Mouse (Mus musculus): ENCODE results near the gene Pola2. TPM values are rescaled to one million over a fixed set of nuclear protein-coding genes. Genes with fewer than 3 reads are reported as not detected.

Gene Pola2
- total and polyA plus RNA-seq, 2 experiments from 2014 or later: 16.7 to 21.6 TPM

- TF ChIP-seq CTCF (IDR thresholded peaks at IDR 0.05): no peak
- ATAC-seq (ENCODE audit: low FRiP score): no peak
- H3K27ac ChIP-seq (ENCODE audit: low read depth, low read length): no peak overlapping the region
Observed at GRCm38 (mm10) chr19:5998180-5998579, 34.2 kb upstream of the Pola2 start.

DNA sequence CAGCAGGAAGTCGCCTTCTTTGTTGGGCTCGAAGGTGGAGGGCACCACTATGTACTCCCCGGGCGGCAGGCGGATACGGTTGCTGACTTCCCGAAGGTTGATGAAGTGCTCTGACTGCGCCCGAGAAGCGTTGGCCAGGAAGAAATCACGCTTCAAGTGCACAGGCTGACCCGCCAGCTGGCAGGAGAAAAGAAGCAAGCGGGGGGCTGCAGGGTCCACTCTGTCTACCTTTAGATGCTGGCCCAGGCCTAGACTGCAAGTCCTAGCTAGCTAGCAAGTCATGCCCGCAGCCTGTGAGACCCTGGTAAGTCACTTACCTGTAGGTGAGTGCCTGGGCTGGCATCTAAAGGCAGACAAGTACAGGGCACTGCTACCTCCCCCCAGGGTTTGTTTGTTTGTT lies 30.7 kb upstream of the Pola2 start:
- ATAC-seq (ENCODE audit: low FRiP score): no peak
- WGBS: 89% methylated on average over 14 of the region's 14 CpGs
- no peak for DNase-seq (ENCODE audit: low spot score)
- no peak for TF ChIP-seq CTCF (IDR thresholded peaks at IDR 0.05)
- no peak overlapping the region for H3K9ac ChIP-seq (replicated peaks; ENCODE audit: low read length, poor library complexity, severe bottlenecking)
- no peaks in the 10 kb centered on the region for H3K36me3 ChIP-seq (ENCODE audit: insufficient read depth, low read length)
- no peak overlapping the region for H3K4me2 ChIP-seq (ENCODE audit: low read depth, low read length, poor library complexity, severe bottlenecking)
- H3K27ac ChIP-seq (ENCODE audit: low read depth, low read length): no peak overlapping the region
- no peaks in the 10 kb centered on the region for H3K27me3 ChIP-seq (ENCODE audit: insufficient read depth, low read length)
- no peak overlapping the region for H3K4me3 ChIP-seq (ENCODE audit: low read depth, low read length)
- no peaks in the 10 kb centered on the region for H3K9me3 ChIP-seq (ENCODE audit: low read length)
- no peaks in the 10 kb centered on the region for H3K4me1 ChIP-seq (ENCODE audit: insufficient read depth, low read length)

More at GRCm38 (mm10) chr19:5998180-5998579, 34.2 kb upstream of the Pola2 start:
- Histone ChIP-seq H3K36me3 (ENCODE audit: insufficient read depth, low read length) (no peaks in the 10 kb centered on the region), H3K4me1 (ENCODE audit: insufficient read depth, low read length) (no peaks in the 10 kb centered on the region), H3K9me3 (ENCODE audit: low read length) (no peaks in the 10 kb centered on the region), H3K27me3 (ENCODE audit: insufficient read depth, low read length) (no peaks in the 10 kb centered on the region), H3K4me3 (ENCODE audit: low read depth, low read length) (no peak overlapping the region), H3K4me2 (ENCODE audit: low read depth, low read length, poor library complexity, severe bottlenecking) (no peak overlapping the region), H3K9ac (replicated peaks; ENCODE audit: low read length, poor library complexity, severe bottlenecking) (no peak overlapping the region)
- DNase-seq (ENCODE audit: low spot score): no peak
- 90% methylated on average over 3 of the region's 3 CpGs for WGBS

GRCm38 (mm10) chr19:5992012-5992411 lies 28.0 kb upstream of the Pola2 start:
- no peak overlapping the region for H3K9ac ChIP-seq (replicated peaks; ENCODE audit: low read length, poor library complexity, severe bottlenecking)
- 83% methylated on average over 7 of the region's 7 CpGs for WGBS
- ATAC-seq (ENCODE audit: low FRiP score): no peak

GRCm38 (mm10) chr19:5991467-5991866 lies 27.5 kb upstream of the Pola2 start:
- TF ChIP-seq CTCF (IDR thresholded peaks at IDR 0.05): no peak
- H3K27me3 ChIP-seq (ENCODE audit: insufficient read depth, low read length): no peaks in the 10 kb centered on the region
- DNase-seq (ENCODE audit: low spot score): no peak

More at GRCm38 (mm10) chr19:5992012-5992411, 28.0 kb upstream of the Pola2 start:
- Histone ChIP-seq H3K27ac (ENCODE audit: low read depth, low read length) (no peak overlapping the region), H3K4me1 (ENCODE audit: insufficient read depth, low read length) (0 out of 2 replicates have a peak, but pooled peaks cover 3% of the 10 kb centered on the region), H3K27me3 (ENCODE audit: insufficient read depth, low read length) (no peaks in the 10 kb centered on the region), H3K36me3 (ENCODE audit: insufficient read depth, low read length) (no peaks in the 10 kb centered on the region), H3K4me3 (ENCODE audit: low read depth, low read length) (no peak overlapping the region), H3K9me3 (ENCODE audit: low read length) (no peaks in the 10 kb centered on the region), H3K4me2 (ENCODE audit: low read depth, low read length, poor library complexity, severe bottlenecking) (no peak overlapping the region)
- no peak for TF ChIP-seq CTCF (IDR thresholded peaks at IDR 0.05)
- no peak for DNase-seq (ENCODE audit: low spot score)

GRCm38 (mm10) chr19:5990921-5991320 lies 26.9 kb upstream of the Pola2 start:
- Histone ChIP-seq H3K36me3 (ENCODE audit: insufficient read depth, low read length) (no peaks in the 10 kb centered on the region), H3K4me1 (ENCODE audit: insufficient read depth, low read length) (0 out of 2 replicates have a peak, but pooled peaks cover 3% of the 10 kb centered on the region), H3K9me3 (ENCODE audit: low read length) (no peaks in the 10 kb centered on the region), H3K9ac (replicated peaks; ENCODE audit: low read length, poor library complexity, severe bottlenecking) (no peak overlapping the region), H3K27ac (ENCODE audit: low read depth, low read length) (no peak overlapping the region), H3K4me3 (ENCODE audit: low read depth, low read length) (no peak overlapping the region), H3K4me2 (ENCODE audit: low read depth, low read length, poor library complexity, severe bottlenecking) (no peak overlapping the region), H3K27me3 (ENCODE audit: insufficient read depth, low read length) (no peaks in the 10 kb centered on the region)
- ATAC-seq (ENCODE audit: low FRiP score): no peak
- WGBS: 36% methylated on average over 1 of the region's 1 CpGs
- no peak for DNase-seq (ENCODE audit: low spot score)
- no peak for TF ChIP-seq CTCF (IDR thresholded peaks at IDR 0.05)

More at GRCm38 (mm10) chr19:5991467-5991866, 27.5 kb upstream of the Pola2 start:
- H3K4me3 ChIP-seq (ENCODE audit: low read depth, low read length): no peak overlapping the region
- H3K9me3 ChIP-seq (ENCODE audit: low read length): no peaks in the 10 kb centered on the region
- H3K36me3 ChIP-seq (ENCODE audit: insufficient read depth, low read length): no peaks in the 10 kb centered on the region
- no peak overlapping the region for H3K4me2 ChIP-seq (ENCODE audit: low read depth, low read length, poor library complexity, severe bottlenecking)
- 82% methylated on average over 7 of the region's 7 CpGs for WGBS
- ATAC-seq (ENCODE audit: low FRiP score): no peak
- H3K9ac ChIP-seq (replicated peaks; ENCODE audit: low read length, poor library complexity, severe bottlenecking): no peak overlapping the region
- H3K4me1 ChIP-seq (ENCODE audit: insufficient read depth, low read length): 0 out of 2 replicates have a peak, but pooled peaks cover 3% of the 10 kb centered on the region
- H3K27ac ChIP-seq (ENCODE audit: low read depth, low read length): no peak overlapping the region

DNA sequence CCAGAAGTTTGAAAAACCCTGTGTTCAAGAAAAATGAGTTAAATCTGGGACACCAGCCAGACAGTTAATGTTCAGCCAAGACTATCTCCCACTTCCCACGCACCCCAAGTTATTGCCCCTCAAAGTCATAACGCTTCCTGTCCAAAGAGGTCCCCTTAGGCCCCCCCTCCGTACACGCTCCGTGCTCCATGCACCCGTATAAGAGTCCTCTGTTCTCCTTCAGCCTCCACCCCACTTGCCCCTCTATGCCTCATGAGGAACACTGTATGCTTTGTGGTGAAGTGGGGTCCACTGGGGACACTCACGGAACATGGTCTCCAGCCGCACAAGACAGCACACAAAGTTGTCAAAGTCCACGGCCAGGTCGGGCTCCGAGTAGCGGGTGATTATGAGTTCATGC lies 26.0 kb upstream of the Pola2 start:
- Histone ChIP-seq H3K4me2 (ENCODE audit: low read depth, low read length, poor library complexity, severe bottlenecking) (no peak overlapping the region), H3K27ac (ENCODE audit: low read depth, low read length) (no peak overlapping the region), H3K9me3 (ENCODE audit: low read length) (no peaks in the 10 kb centered on the region), H3K27me3 (ENCODE audit: insufficient read depth, low read length) (no peaks in the 10 kb centered on the region), H3K36me3 (ENCODE audit: insufficient read depth, low read length) (no peaks in the 10 kb centered on the region), H3K4me1 (ENCODE audit: insufficient read depth, low read length) (0 out of 2 replicates have a peak, but pooled peaks cover 3% of the 10 kb centered on the region), H3K9ac (replicated peaks; ENCODE audit: low read length, poor library complexity, severe bottlenecking) (no peak overlapping the region), H3K4me3 (ENCODE audit: low read depth, low read length) (no peak overlapping the region)
- ATAC-seq (ENCODE audit: low FRiP score) (no peak), DNase-seq (ENCODE audit: low spot score) (no peak)
- 94% methylated on average over 12 of the region's 12 CpGs for WGBS
- TF ChIP-seq CTCF (IDR thresholded peaks at IDR 0.05): no peak
